Mouse (Mus musculus) macrophage (primary cell): Measurements from ENCODE around the gene Sult1d1. TPM values are rescaled to one million over a fixed set of nuclear protein-coding genes. Genes with fewer than 3 reads are reported as not detected.
"Not testable (repeated sequence)": the region's sequence is repeated elsewhere in the genome, so short reads cannot be mapped to it uniquely, and the experiment has no call there.

ENCODE experiments used
- H3K27ac ChIP-seq: fragments of 350-480 bp; formaldehyde crosslinking; 2 replicates; pipeline ENCODE4 v1.9.0; 2021
- H3K36me3 ChIP-seq: fragments of 350-480 bp; formaldehyde crosslinking; 2 replicates; pipeline ENCODE4 v1.9.0; 2021; ENCODE audit errors: inconsistent target
- H3K4me3 ChIP-seq: fragments of 350-480 bp; formaldehyde crosslinking; 2 replicates; pipeline ENCODE4 v1.9.0; 2021; ENCODE audit errors: inconsistent target
- H3K79me2 ChIP-seq: fragments of 350-480 bp; formaldehyde crosslinking; 2 replicates; pipeline ENCODE4 v1.9.0; 2021; ENCODE audit errors: inconsistent target
- WGBS: methylation state at CpG from one replicate; pipeline ENCODE4 v1.1.7; 2026; ENCODE audit warnings: inconsistent platforms; ENCODE audit not compliant: missing documents; 5-methylcytosine and 5-hydroxymethylcytosine counted together
- polyA plus RNA-seq: library from polyadenylated mRNA; stranded (reverse); fragments of 250-400 nt; gene quantifications from 3 replicates; pipeline ENCODE4 v1.2.4, GENCODE M21; 2018; ENCODE audit warnings: inconsistent platforms

The Sult1d1 gene
- polyA plus RNA-seq, 1 experiment from 2014 or later: not detected

DNA sequence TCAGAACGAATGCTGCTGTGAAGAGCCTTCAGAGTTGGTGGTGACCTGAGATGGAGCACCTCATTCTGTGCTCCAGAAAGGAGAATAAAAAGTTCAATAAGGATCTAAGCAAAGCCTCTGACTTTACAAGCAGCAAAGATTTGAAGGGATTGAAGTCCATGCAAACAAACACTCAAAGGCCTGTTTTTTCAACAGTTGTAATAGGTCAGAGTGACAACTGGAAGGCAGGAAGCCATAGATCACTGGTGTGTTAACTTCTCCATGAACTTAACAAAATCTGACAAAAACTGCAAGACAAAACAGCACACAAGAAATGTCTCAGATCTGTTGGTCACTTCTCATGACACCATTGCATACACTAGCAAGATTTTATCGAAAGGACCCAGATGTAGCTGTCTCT lies 30.7 kb downstream of the Sult1d1 start, which contains the start of gene Sult1b1:
Gene Sult1b1, minus strand, starts transcription at position 85 of the 400 bp plus-strand sequence.
- 87% methylated on average over 1 of the region's 2 CpGs for WGBS
- Histone ChIP-seq H3K4me3 (no peak within 1 kb of the TSS), H3K27ac (no peak within 1 kb of the TSS), H3K79me2 (no peaks in the 10 kb centered on the region), H3K36me3 (no peaks in the 10 kb centered on the region)

DNA sequence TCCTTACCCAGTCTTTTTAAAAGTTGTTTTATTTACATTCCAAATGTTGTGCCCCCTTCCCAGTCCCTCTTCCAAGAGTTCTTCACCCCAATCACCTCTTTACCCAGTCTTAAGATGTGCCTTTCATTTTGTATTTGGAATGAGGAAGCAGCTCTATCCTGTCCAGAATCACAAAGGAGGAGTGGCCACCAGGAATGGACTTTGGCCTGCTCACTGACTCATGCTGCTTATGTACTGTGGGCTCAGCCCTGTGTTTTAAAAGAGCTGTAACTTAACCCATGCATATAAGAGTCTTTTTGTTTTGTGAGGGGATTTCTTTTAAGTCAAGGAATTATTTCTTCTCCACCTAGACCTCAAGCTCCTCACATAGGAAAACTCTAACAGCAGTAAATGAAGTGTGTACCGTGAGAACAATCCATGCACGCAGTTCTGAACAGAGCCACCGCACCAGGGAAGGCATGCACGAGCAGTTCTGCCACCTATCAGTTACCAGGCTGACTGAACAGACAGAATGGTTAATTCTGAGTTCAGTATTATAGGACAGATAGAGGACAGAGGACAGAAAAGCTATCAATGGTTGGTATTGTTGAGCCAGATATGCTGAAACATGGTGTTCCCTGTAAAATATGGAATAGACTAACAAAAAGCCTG lies 32.7 kb downstream of the Sult1d1 start:
- Histone ChIP-seq H3K4me3 (no peak overlapping the region), H3K79me2 (no peaks in the 10 kb centered on the region), H3K36me3 (no peaks in the 10 kb centered on the region), H3K27ac (no peak overlapping the region)
- WGBS: 93% methylated on average over 4 of the region's 4 CpGs

DNA sequence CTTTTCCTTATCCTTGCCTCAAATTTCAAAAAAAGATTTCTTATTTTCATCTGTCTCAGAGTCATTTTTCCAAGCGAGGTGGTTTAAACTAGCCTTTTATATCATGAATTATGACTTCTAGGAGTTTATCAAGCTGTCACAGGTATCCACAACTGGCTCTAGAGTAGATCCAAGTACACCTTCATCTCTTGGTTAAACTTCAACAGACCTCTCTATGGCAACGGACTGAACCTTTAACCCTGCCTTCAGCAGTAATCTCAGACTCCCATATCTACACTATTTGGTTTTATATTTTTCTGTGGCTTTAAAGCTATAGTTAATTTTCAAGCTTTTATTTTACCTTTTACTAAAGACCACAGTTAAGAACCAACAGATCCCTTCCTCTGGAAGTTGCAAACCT lies 36.5 kb downstream of the Sult1d1 start:
- WGBS: 71% methylated on average over 2 of the region's 2 CpGs
- Histone ChIP-seq H3K4me3 (no peak overlapping the region), H3K79me2 (no peaks in the 10 kb centered on the region), H3K36me3 (no peaks in the 10 kb centered on the region), H3K27ac (no peak overlapping the region)

DNA sequence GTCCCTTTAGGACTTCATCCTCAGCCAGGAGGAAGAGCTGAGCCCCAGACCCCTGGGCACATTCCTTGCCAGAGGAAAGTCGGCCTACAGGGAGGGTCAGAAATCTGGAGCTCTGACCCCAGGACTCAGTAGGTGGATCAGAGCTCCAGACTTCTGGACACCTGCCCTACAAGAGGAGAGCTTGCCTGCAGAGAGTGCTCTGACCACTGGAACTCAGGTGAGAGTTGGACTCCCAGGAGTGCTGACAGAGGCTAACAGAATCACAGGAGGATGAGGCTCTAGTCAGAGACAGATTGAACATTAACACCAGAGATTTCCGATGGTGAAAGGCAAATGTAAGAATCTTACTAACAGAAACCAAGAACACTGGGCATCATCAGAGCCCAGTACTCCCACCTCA lies 45.3 kb downstream of the Sult1d1 start:
- H3K27ac ChIP-seq, H3K79me2 ChIP-seq, H3K4me3 ChIP-seq, H3K36me3 ChIP-seq: not testable (repeated sequence)
- 93% methylated on average over 1 of the region's 2 CpGs for WGBS

DNA sequence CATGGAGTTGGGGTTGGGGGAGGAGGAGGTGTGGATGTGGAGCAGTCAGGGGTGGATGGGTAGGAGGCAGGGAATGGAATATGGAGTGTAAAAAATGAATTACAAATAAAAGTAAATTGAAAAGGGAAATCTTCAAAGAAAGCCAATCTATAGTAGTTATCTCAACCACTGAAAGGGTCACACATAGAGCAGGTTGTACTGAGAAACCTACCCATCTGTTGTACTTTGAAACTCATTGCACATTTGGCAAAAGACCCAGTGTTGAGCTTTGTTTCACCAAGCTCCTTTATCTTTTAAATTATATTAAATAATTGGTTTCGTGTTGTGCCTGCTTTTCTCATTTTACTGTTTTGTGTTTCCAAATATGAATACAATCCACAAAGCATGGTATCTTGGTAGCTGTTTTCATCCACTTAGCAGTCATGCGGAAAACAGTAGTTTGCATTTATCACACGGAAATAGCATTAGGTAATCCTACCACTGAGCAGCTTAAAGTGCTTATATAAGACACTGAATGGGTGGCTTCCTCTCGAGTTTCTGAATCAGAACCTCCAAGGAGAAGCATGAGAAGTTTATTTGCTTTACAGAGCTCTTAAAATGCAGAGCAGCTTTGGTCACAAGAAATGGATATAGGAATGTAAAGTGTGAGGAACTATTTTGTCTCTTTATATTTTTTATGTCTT lies 62.9 kb downstream of the Sult1d1 start:
- Histone ChIP-seq H3K27ac (no peak overlapping the region), H3K4me3 (no peak overlapping the region), H3K79me2 (no peaks in the 10 kb centered on the region), H3K36me3 (no peaks in the 10 kb centered on the region)
- 67% methylated on average over 4 of the region's 4 CpGs for WGBS

Other genes with a start within 250 kb of the Sult1d1 start
- gene Ugt2a3, start 231.8 kb downstream of the Sult1d1 start, polyA plus RNA-seq: not detected in 3 replicates
- gene Ugt2b38, start 144.8 kb downstream of the Sult1d1 start, polyA plus RNA-seq: not detected in 3 replicates
- gene Ugt2a2, start 86.8 kb downstream of the Sult1d1 start, polyA plus RNA-seq: not detected in 3 replicates
- not detected in 3 replicates for gene Gm43638, start 82.2 kb downstream of the Sult1d1 start, polyA plus RNA-seq
- not detected in 3 replicates for gene Ugt2a1, start 78.2 kb downstream of the Sult1d1 start, polyA plus RNA-seq
- not detected in 3 replicates for gene Sult1b1, start 30.8 kb downstream of the Sult1d1 start, polyA plus RNA-seq
- not detected in 3 replicates for gene Sult1e1, start 22.6 kb upstream of the Sult1d1 start, polyA plus RNA-seq
- not detected in 3 replicates for gene Csn1s1, start 97.2 kb upstream of the Sult1d1 start, polyA plus RNA-seq
- not detected in 3 replicates for gene Csn2, start 130.6 kb upstream of the Sult1d1 start, polyA plus RNA-seq
- not detected in 3 replicates for gene Csn1s2a, start 205.5 kb upstream of the Sult1d1 start, polyA plus RNA-seq
- not detected in 3 replicates for gene Csn1s2b, start 239.1 kb upstream of the Sult1d1 start, polyA plus RNA-seq